Mouse (Mus musculus): ENCODE data around the gene Atp2b4.
A peak's percentile ranks its signal among the peaks of the same experiment; 100 is the strongest.
"Not testable (repeated sequence)": the region's sequence is repeated elsewhere in the genome, so short reads cannot be mapped to it uniquely, and the experiment has no call there.

The Atp2b4 gene

DNA sequence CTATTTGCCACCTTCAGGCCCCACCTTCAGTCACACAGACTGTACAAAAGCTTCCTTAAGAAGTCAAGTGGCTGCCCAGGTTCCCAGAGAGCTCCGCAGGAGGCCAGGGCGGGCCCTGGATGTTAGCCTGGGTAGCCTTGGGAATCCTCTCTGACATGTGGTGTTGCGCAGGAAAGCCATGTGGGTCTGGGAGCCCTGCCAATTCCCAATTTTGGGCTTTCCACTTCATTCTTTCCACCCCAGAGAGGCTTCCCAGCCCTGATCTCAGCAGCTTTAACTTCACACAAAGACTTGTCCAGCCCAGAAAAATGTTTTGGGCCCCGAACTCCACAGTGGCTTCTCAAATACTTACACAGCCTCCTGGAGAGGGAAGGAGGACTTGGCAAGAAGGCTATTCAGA, 56.2 kb downstream of the Atp2b4 start:
- no peak for DNase-seq (ENCODE audit: low spot score)

GRCm38 (mm10) chr1:133742517-133742916, 58.3 kb downstream of the Atp2b4 start:
- DNase-seq (ENCODE audit: low spot score), result no peak

DNA sequence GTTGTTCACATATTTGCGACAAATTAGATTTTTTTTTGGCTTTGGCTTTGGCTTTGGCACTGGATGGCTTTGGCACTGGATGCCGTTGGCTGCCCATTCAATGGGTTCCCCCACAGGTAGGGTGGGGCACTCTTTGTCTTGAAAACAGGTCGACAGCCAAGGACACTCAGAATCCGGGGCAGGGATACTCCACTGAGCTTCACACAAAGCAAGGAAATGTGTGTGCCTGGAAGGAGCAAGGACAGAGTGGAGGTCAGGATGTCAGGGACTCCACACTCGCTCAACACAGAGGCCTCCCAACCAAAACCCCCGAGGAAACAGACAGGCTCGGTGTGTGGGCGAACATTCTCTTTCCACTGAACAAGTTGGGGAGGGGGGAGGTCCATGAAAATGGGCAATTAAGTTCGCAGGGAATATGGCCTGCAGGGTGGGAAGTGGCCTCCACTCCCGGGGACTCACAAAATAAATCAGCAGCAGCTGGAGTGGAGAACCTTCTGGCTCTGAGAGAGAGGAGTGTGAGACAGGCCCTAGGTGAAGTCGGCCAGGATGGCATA, 58.9 kb downstream of the Atp2b4 start:
- no peak for DNase-seq (ENCODE audit: low spot score)

GRCm38 (mm10) chr1:133741171-133741570, 59.7 kb downstream of the Atp2b4 start:
- DNase-seq (ENCODE audit: low spot score), result no peak

DNA sequence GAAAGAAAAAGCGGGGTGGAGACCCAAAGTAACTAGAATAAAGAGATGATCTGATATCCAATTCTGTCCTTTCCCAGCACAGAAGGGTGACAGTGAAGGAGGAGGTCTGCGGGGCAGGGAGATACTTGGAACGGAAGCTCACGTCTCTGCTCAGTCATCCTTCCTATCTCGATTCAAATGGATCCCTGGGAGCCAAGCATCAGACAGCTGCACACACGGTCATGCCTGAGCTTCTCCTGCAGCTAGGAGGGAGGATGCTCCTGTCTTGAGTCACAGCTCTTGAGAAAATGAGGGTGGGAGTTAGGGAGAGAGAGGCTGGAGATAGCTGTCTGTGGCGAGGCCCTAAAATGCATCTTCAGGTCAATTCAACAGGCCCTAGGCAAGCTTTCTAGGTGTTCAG, 64.2 kb downstream of the Atp2b4 start:
- DNase-seq (ENCODE audit: low spot score), result no peak

GRCm38 (mm10) chr1:133735995-133736652, 64.7 kb downstream of the Atp2b4 start:
- no peak for DNase-seq (ENCODE audit: low spot score)

DNA sequence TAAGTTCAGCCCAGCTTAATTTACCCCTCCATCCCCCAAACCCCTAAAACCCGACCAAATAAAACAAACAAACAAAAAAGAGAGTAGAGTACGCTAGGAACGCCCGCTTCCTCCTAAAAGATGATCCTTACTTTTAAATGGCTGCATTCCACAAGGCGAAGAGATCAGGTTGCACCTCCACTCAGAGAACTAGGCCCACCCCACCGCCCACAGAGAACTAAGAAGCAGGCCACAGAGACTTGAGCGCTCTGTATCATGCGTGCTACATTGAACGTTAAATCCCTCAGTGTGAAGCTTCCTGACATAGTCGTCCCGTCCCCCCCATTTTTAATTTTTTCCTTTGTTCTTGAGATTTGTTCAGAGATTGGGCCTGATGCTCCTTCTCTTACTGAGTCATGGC, 68.0 kb downstream of the Atp2b4 start:
- no peak for DNase-seq (ENCODE audit: low spot score)

GRCm38 (mm10) chr1:133728339-133728738, 72.5 kb downstream of the Atp2b4 start:
- DNase-seq (ENCODE audit: low spot score), result no peak

- DNase-seq (ENCODE audit: low spot score), result no peak
Measured at GRCm38 (mm10) chr1:133720342-133720741, 80.5 kb downstream of the Atp2b4 start.

- DNase-seq (ENCODE audit: low spot score), result no peak
Measured at GRCm38 (mm10) chr1:133718786-133719185, 82.1 kb downstream of the Atp2b4 start.

DNA sequence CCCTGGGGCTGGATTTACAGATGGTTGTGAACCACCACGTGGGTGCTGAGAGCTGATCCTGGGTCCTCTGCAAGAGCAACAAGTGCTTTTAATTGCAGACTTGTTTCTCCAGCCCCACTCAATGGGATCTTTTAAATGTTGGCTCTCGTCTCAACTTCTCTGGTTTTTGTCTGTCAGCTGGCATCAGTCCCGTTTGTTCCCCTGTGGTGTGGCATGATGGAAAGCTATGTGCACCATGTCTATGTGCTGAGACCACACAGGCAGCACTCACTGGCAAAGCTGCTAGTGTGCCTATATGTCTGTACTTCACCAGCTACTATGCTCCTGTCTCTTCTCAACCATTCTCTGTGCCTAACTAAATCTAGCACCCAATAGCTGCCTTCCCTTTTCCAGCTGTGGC, 82.5 kb downstream of the Atp2b4 start:
- DNase-seq (ENCODE audit: low spot score), result no peak

DNA sequence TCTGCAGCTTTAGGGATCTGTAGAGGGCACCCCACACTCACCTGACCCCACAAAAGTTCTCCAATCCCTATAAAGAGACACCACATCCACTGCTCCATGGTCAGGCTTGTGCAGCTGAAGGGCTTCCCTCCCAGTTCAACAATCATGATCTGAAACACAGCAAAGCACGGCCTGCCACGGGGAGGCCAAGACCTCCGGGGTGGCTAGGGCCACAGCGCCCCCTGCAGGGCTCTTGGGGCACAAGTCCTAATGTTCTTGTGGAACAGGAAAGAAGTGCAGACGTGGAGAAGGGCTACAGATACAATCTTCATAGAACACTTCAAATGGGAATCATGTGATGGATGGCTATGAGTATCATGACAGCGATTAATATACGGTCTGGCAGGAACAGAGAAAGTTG, 84.4 kb downstream of the Atp2b4 start:
- no peak for DNase-seq (ENCODE audit: low spot score)

DNA sequence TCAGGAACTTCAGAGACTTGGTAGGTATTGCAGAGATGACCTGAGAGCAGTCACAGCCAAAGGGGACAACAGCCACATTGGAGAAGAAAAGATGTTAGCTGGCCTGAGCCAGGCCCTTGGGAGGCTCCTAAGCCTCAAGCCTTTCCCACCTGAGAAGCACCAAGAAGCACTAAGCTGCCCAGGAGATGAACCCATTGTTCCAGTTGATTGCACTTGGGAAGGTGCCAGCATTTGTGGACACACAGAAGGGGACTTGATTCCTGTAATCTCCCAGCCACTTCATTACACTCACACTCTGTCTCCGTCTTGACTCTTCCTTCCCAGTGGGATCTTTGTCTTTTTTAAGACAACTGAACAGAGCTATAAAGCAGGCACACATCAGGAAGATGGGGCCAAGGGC, 85.7 kb downstream of the Atp2b4 start:
- DNase-seq (ENCODE audit: low spot score), result no peak

GRCm38 (mm10) chr1:133713009-133713370, 87.9 kb downstream of the Atp2b4 start:
- DNase-seq (ENCODE audit: low spot score), result no peak

DNA sequence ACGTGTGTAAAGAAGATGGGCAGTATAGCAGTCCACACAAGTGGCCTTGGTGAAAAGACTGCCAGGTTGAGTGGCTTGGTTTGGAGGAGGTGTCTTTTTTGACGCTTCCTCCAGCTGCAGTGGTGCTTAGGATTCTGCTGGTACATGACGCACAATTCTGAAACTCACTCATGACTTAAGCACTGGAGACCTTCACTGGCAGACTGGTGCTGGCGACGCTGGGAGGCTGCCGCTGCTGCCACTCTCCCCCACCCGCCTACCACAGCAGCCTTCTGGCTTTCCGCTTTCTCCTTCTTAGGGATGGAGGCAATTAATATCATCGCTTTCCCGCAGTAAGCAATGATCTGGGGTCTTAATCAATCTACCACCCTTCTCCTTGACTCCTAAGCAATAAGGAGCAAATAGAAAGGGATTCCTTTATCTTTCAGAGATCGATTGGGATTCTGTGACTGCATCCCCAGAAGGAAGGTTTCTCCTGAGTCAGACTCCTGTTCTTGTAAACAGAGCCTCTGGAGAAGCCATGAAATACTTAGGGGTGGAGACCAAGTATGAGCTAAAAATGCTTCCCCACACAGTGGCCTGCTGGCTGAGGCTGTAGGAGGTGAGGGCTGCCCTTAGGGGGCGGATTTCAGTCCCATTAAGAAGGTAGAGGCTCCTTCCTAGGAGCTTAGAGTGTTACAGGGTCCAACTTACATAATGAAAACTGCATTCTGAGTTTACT, 88.4 kb downstream of the Atp2b4 start:
- no peak for DNase-seq (ENCODE audit: low spot score)

- DNase-seq (ENCODE audit: low spot score), result no peak
Measured at GRCm38 (mm10) chr1:133711376-133711775, 89.5 kb downstream of the Atp2b4 start.

DNA sequence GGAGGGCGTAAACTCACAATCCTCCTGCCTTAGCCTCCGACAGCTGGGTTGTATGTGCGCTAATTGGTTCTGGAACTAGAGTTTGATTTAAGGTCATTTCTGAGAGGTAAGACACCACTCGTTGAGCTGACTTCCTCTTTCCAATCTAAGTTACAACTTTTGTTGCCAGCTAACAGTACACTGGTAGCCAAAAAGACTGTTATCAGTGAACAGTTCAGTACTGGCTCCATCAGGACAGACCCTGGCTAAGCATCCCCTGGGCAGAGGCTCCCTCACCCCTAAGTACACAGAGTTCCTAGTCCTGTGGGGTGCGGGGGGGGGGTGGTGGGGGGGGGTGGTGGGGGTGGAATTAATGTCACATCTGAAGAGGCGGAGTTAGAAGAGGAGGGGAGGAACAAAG, 89.9 kb downstream of the Atp2b4 start:
- no peak for DNase-seq (ENCODE audit: low spot score)

DNA sequence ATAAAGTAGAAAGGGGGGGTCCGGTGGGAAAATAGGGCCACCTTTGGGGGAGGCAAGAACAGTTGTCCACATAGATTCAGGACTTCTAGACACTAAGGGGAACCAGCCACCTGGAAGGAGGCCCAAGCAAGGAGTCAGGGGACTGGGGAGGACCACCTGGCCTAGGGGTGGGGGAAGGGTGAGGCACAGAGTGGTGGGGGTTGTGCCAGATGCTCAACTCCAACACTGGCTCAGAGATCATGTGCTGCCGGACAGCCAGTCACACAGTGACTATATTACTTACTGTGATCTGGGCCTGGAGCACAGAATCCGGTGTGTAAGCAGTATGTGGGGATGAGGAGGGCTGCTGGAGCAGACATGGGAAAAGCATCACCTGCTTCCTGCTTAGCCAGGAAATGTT, 91.5 kb downstream of the Atp2b4 start:
- DNase-seq (ENCODE audit: low spot score), result no peak

- DNase-seq (ENCODE audit: low spot score), result not testable (repeated sequence)
Measured at GRCm38 (mm10) chr1:133701824-133702223, 99.0 kb downstream of the Atp2b4 start.

DNA sequence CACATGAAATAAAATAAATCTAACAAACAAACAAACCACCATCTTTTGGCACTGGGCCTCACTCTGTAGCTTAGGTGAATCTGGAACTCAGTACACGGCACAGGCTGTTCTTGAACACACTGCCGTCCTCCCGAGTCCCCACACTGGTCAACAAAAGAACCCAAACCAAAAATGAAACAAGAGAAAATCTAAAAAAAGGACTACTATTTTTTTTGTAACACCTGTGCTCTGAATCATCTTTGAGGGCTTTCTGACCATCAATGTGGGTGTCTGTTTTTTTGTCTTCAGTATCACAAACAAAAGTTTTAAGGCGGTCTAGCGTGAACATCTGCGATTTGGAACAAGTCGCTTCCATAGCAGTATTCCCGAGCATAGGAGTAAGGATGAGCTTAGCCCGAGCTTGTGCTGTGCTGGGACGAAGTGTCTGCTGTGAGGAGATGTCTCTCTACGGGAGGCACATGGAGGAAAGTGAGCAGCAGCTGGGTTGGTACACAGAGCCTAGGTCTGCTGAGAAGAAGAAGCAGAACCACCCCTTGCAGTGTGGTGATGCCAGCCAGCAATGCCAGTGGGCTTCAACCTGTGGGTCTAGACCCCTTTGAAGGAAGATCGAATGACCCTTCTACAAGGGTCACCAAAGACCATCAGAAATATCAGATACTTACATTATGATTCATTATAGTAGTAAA, 102.8 kb downstream of the Atp2b4 start:
- DNase-seq (ENCODE audit: low spot score), result no peak

GRCm38 (mm10) chr1:133695901-133696300, 104.9 kb downstream of the Atp2b4 start:
- peak; percentile 29 for DNase-seq (ENCODE audit: low spot score)

DNA sequence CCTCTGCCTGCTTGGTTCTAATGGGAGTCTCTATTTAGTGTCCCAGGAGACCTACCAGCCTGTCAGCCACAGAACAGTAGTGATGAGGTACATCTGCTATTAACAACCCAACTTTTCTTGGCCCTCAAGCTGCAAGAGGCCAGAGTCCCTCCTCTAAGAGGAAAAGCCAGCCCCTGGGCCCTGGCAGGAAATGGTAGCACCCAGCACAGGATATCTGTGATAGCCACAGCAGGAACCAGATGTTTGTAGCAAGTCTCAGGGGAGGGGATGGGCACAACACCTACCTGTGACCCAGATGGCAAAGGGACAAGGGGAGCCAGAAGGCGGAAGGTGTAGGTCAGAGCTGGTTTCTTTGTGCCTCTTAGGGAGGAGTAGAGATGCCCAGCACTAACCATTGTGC, 106.0 kb downstream of the Atp2b4 start:
- DNase-seq (ENCODE audit: low spot score), result no peak

DNA sequence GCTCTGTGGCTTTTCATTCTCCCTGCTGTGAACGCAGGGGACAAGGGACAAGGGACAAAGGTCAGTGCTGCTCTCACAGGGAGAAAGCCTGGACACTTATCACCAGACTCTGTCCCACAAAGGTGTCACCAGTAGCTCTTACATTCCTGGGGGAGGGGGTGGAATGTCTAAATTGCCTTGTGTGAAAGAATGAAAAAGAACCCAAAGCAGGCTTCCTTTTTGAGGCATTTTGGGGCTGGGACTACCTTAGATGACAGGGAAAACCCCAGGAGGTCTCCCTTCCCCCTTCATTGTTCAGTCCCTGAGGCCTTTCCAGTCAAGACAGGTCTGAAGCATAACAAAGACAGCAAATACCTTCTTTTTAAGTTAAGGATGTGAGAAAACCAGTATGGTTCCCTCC, 106.5 kb downstream of the Atp2b4 start:
- no peak for DNase-seq (ENCODE audit: low spot score)

Measured in ovary, postnatal 10 days (tissue).